Mouse (Mus musculus) limb, embryonic 14.5 days (tissue): Measurements from ENCODE around the gene Tfap2e. TPM values are rescaled to one million over a fixed set of nuclear protein-coding genes. Genes with fewer than 3 reads are reported as not detected.

Experiments used
- ATAC-seq: fragments of 200-750 bp; cut with Nextera tagmentation; 2 replicates; pipeline ENCODE4 v1.8.0; 2017; ENCODE audit warnings: low read depth, moderate number of reproducible peaks, moderate TSS enrichment; ENCODE audit not compliant: low FRiP score
- DNase-seq: peaks from one replicate; pipeline ENCODE4 v3.0.0-alpha.2; 2015; ENCODE audit warnings: low spot score
- H3K27ac ChIP-seq: fragments of 300-500 bp; sonication (generic); replicated peaks from 2 replicates; pipeline ENCODE4 v1.5.1; 2014; ENCODE audit warnings: low read depth, mild to moderate bottlenecking, low read length, moderate library complexity, mixed read lengths
- H3K27me3 ChIP-seq: fragments of 300-500 bp; sonication (generic); 2 replicates; pipeline ENCODE4 v1.6.1; 2014; ENCODE audit warnings: low read length, mixed read lengths; ENCODE audit not compliant: control insufficient read depth, insufficient read depth
- H3K36me3 ChIP-seq: fragments of 300-500 bp; sonication (generic); 2 replicates; pipeline ENCODE4 v1.6.1; 2014; ENCODE audit warnings: mild to moderate bottlenecking, low read length, moderate library complexity, mixed read lengths; ENCODE audit not compliant: control insufficient read depth, insufficient read depth
- H3K4me1 ChIP-seq: fragments of 300-500 bp; sonication (generic); 2 replicates; pipeline ENCODE4 v1.6.1; 2014; ENCODE audit warnings: antibody characterized with exemption, low read length, mixed read lengths; ENCODE audit not compliant: control insufficient read depth, insufficient read depth
- H3K4me2 ChIP-seq: fragments of 300-500 bp; sonication (generic); replicated peaks from 2 replicates; pipeline ENCODE4 v1.6.1; 2014; ENCODE audit warnings: low read depth, mild to moderate bottlenecking, low read length, moderate library complexity; ENCODE audit not compliant: severe bottlenecking
- H3K4me3 ChIP-seq: fragments of 300-500 bp; sonication (generic); replicated peaks from 2 replicates; pipeline ENCODE4 v1.5.1; 2014; ENCODE audit warnings: low read length
- H3K9ac ChIP-seq: fragments of 300-500 bp; sonication (generic); 2 replicates; pipeline ENCODE4 v1.6.1; 2014; ENCODE audit warnings: mild to moderate bottlenecking, low read depth, low read length, moderate library complexity; ENCODE audit not compliant: severe bottlenecking
- H3K9me3 ChIP-seq: fragments of 300-500 bp; sonication (generic); 2 replicates; pipeline ENCODE4 v1.6.1; 2016; ENCODE audit warnings: low read length; ENCODE audit not compliant: control insufficient read depth
- POLR2A ChIP-seq: fragments of 200-500 bp; IDR thresholded peaks from 2 replicates; pipeline ENCODE4 v1.8.0; 2012; ENCODE audit warnings: inconsistent platforms, mild to moderate bottlenecking, moderate library complexity, borderline replicate concordance; ENCODE audit not compliant: insufficient read depth, insufficient read length; ENCODE audit errors: extremely low read depth
- WGBS: fragments of 180-500 bp; shearing (Covaris S2); extraction: QIAGEN DNeasy Blood & Tissue Kit; methylation state at CpG from one replicate; pipeline ENCODE4 v1.1.7; 2014; 5-methylcytosine and 5-hydroxymethylcytosine counted together
- polyA plus RNA-seq, 2 experiments: library from polyadenylated mRNA; depleted of rRNA in 1 of 2; stranded (reverse) in 1 of 2; unstranded in 1 of 2; fragments of >200 nt; fragmentation: Nextera tagmentation in 1 of 2; extraction: Ambion mirVana in 1 of 2; gene quantifications; 2 replicates each; pipeline versions ENCODE4 v1.2.1 to v1.2.3; 2012 to 2014

Gene Tfap2e
- polyA plus RNA-seq, 2 experiments = 0.34 to 0.48 TPM

GRCm38 (mm10) chr4:126745506-126746193, 9.6 kb upstream of the Tfap2e start:
- Histone ChIP-seq H3K4me1 (peaks cover 4% of the 10 kb centered on the region; the same call in 1 of the 2 replicates), H3K9ac (no peak overlapping the region), H3K9me3 (no peaks in the 10 kb centered on the region), H3K4me2 (no peak overlapping the region), H3K27ac (no peak overlapping the region), H3K27me3 (no peaks in the 10 kb centered on the region), H3K4me3 (no peak overlapping the region), H3K36me3 (peaks cover 60% of the 10 kb centered on the region)
- peak; percentile 27; the same call in 1 of the 2 replicates for ATAC-seq
- no peak for TF ChIP-seq POLR2A
- 47% methylated on average over 13 of the region's 13 CpGs for WGBS
- peak; percentile 54 for DNase-seq

GRCm38 (mm10) chr4:126744831-126745230, 8.8 kb upstream of the Tfap2e start:
- WGBS = 90% methylated on average over 14 of the region's 14 CpGs
- TF ChIP-seq POLR2A = no peak
- Histone ChIP-seq H3K27me3 (no peaks in the 10 kb centered on the region), H3K4me2 (no peak overlapping the region), H3K4me1 (peaks cover 4% of the 10 kb centered on the region; the same call in 1 of the 2 replicates), H3K9me3 (no peaks in the 10 kb centered on the region), H3K36me3 (peaks cover 56% of the 10 kb centered on the region), H3K9ac (no peak overlapping the region), H3K4me3 (no peak overlapping the region), H3K27ac (no peak overlapping the region)
- DNase-seq = no peak
- no peak for ATAC-seq

- no peak for ATAC-seq
These were observed 7.7 kb upstream of the Tfap2e start for GRCm38 (mm10) chr4:126743713-126744112.

GRCm38 (mm10) chr4:126742976-126743375, 6.9 kb upstream of the Tfap2e start:
- Histone ChIP-seq H3K4me2 (no peak overlapping the region), H3K9me3 (no peaks in the 10 kb centered on the region)

More at GRCm38 (mm10) chr4:126743713-126744112, 7.7 kb upstream of the Tfap2e start:
- no peaks in the 10 kb centered on the region for H3K9me3 ChIP-seq
- no peak overlapping the region for H3K4me3 ChIP-seq
- H3K9ac ChIP-seq = no peak overlapping the region
- H3K27me3 ChIP-seq = peaks cover 2% of the 10 kb centered on the region; the same call in 1 of the 2 replicates
- H3K27ac ChIP-seq = no peak overlapping the region
- peaks cover 48% of the 10 kb centered on the region for H3K36me3 ChIP-seq
- no peak overlapping the region for H3K4me2 ChIP-seq
- H3K4me1 ChIP-seq = no peaks in the 10 kb centered on the region
- DNase-seq = no peak
- no peak for TF ChIP-seq POLR2A
- WGBS = 6% methylated on average over 11 of the region's 11 CpGs

GRCm38 (mm10) chr4:126741448-126741847, 5.4 kb upstream of the Tfap2e start:
- peak; percentile 80 for DNase-seq
- 0 out of 2 replicates have a peak overlapping the region, but pooled peaks have one; percentile 12 for H3K9ac ChIP-seq
- peak; percentile 69 for ATAC-seq
- no peaks in the 10 kb centered on the region for H3K4me1 ChIP-seq
- H3K9me3 ChIP-seq = no peaks in the 10 kb centered on the region
- no peak overlapping the region for H3K27ac ChIP-seq
- no peak overlapping the region for H3K4me2 ChIP-seq
- peaks cover 28% of the 10 kb centered on the region for H3K36me3 ChIP-seq
- H3K4me3 ChIP-seq = no peak overlapping the region
- 5% methylated on average over 12 of the region's 12 CpGs for WGBS
- no peak for TF ChIP-seq POLR2A
- H3K27me3 ChIP-seq = peaks cover 21% of the 10 kb centered on the region

More at GRCm38 (mm10) chr4:126742976-126743375, 6.9 kb upstream of the Tfap2e start:
- no peaks in the 10 kb centered on the region for H3K4me1 ChIP-seq
- ATAC-seq (no peak), DNase-seq (no peak)
- no peak overlapping the region for H3K9ac ChIP-seq
- H3K4me3 ChIP-seq = no peak overlapping the region
- WGBS = 38% methylated on average over 2 of the region's 2 CpGs
- H3K36me3 ChIP-seq = peaks cover 41% of the 10 kb centered on the region
- no peak overlapping the region for H3K27ac ChIP-seq
- TF ChIP-seq POLR2A = no peak
- H3K27me3 ChIP-seq = peaks cover 8% of the 10 kb centered on the region; the same call in 1 of the 2 replicates
